ENCODE assay signal across 21 mouse cellular contexts in genomic region chr1:186341878-186342277, GRCm38 (mm10).
DNase-seq lines count a peak whose midpoint lies in the region; ATAC-seq and TF ChIP-seq lines count a peak whose summit lies in the region.
"Had no signal": no experiment of that assay in that cellular context is flagged by ENCODE, and none has a peak within 500 bp of the region (broad histone marks: within the 10 kb centered on the region; RNA-seq: fewer than 3 reads in every experiment).

No protein-coding gene starts in this region.

- no peaks in the 10 kb centered on the region for H3K4me1 ChIP-seq in forebrain, embryonic 14.5 days (ENCODE audit: control insufficient read depth, insufficient read depth, low read length)
- no peaks in the 10 kb centered on the region for H3K4me1 ChIP-seq in forebrain, embryonic 11.5 days (replicated peaks; ENCODE audit: control insufficient read depth, insufficient read depth, low read length)
- no peaks in the 10 kb centered on the region for H3K4me1 ChIP-seq in neural tube, embryonic 13.5 days (replicated peaks)
- no peaks in the 10 kb centered on the region for H3K4me1 ChIP-seq in neural tube, embryonic 15.5 days
- H3K4me1 ChIP-seq in liver, embryonic 11.5 days (replicated peaks; ENCODE audit: control insufficient read depth, insufficient read depth, low read length): no peaks in the 10 kb centered on the region
- H3K4me1 ChIP-seq: embryonic facial prominence, embryonic 12.5 days; hindbrain, embryonic 15.5 days; liver, embryonic 13.5 days had no signal

- H3K4me2 ChIP-seq in forebrain, embryonic 14.5 days (ENCODE audit: low read length): no peak overlapping the region
- no peak overlapping the region for H3K4me2 ChIP-seq in forebrain, embryonic 11.5 days (ENCODE audit: low read depth, low read length, severe bottlenecking)
- no peak overlapping the region for H3K4me2 ChIP-seq in neural tube, embryonic 13.5 days
- no peak overlapping the region for H3K4me2 ChIP-seq in neural tube, embryonic 15.5 days
- no peak overlapping the region for H3K4me2 ChIP-seq in liver, embryonic 11.5 days
- H3K4me2 ChIP-seq: embryonic facial prominence, embryonic 12.5 days; hindbrain, embryonic 15.5 days; liver, embryonic 13.5 days had no signal

- no peaks in the 10 kb centered on the region for H3K9me3 ChIP-seq in forebrain, embryonic 14.5 days (replicated peaks; ENCODE audit: control insufficient read depth, low read length)
- H3K9me3 ChIP-seq in forebrain, embryonic 11.5 days (ENCODE audit: control insufficient read depth, low read length): no peaks in the 10 kb centered on the region
- no peaks in the 10 kb centered on the region for H3K9me3 ChIP-seq in neural tube, embryonic 13.5 days
- no peaks in the 10 kb centered on the region for H3K9me3 ChIP-seq in neural tube, embryonic 15.5 days (replicated peaks)
- H3K9me3 ChIP-seq in liver, embryonic 11.5 days (ENCODE audit: control insufficient read depth, low read length): no peaks in the 10 kb centered on the region
- H3K9me3 ChIP-seq: embryonic facial prominence, embryonic 12.5 days; hindbrain, embryonic 15.5 days; liver, embryonic 13.5 days had no signal

- no peak overlapping the region for H3K27ac ChIP-seq in forebrain, embryonic 14.5 days (ENCODE audit: low read depth, low read length)
- H3K27ac ChIP-seq in forebrain, embryonic 11.5 days (ENCODE audit: low read depth, low read length): no peak overlapping the region
- peak overlapping the region; percentile 84 for H3K27ac ChIP-seq in layer of hippocampus, adult 2 months
- H3K27ac ChIP-seq in neural tube, embryonic 13.5 days (replicated peaks): no peak overlapping the region; the same call in 1 of the 2 replicates
- H3K27ac ChIP-seq in neural tube, embryonic 15.5 days (replicated peaks): no peak overlapping the region
- no peak overlapping the region for H3K27ac ChIP-seq in liver, embryonic 11.5 days (ENCODE audit: low read depth, low read length)
- H3K27ac ChIP-seq: embryonic facial prominence, embryonic 12.5 days; hindbrain, embryonic 15.5 days; liver, embryonic 13.5 days had no signal

- no peaks in the 10 kb centered on the region for H3K27me3 ChIP-seq in forebrain, embryonic 14.5 days (replicated peaks; ENCODE audit: control insufficient read depth, insufficient read depth, low read length)
- no peaks in the 10 kb centered on the region for H3K27me3 ChIP-seq in forebrain, embryonic 11.5 days (ENCODE audit: control insufficient read depth, insufficient read depth, low read length)
- no peaks in the 10 kb centered on the region for H3K27me3 ChIP-seq in neural tube, embryonic 13.5 days
- H3K27me3 ChIP-seq in neural tube, embryonic 15.5 days (replicated peaks): no peaks in the 10 kb centered on the region
- H3K27me3 ChIP-seq in liver, embryonic 11.5 days (replicated peaks; ENCODE audit: control insufficient read depth, insufficient read depth, low read length): no peaks in the 10 kb centered on the region
- H3K27me3 ChIP-seq: CH12.LX; embryonic facial prominence, embryonic 12.5 days; hindbrain, embryonic 15.5 days; liver, embryonic 13.5 days had no signal

- no peak for TF ChIP-seq CTCF in layer of hippocampus, adult 2 months (conservative IDR thresholded peaks at IDR 0.05)

- DNase-seq in forebrain, embryonic 14.5 days (ENCODE audit: low spot score): peak; percentile 49
- DNase-seq in forebrain, embryonic 11.5 days (ENCODE audit: low spot score): no peak
- no peak for DNase-seq in layer of hippocampus, adult 2 months (ENCODE audit: low spot score in 2 of 2)
- DNase-seq in layer of hippocampus, postnatal 10 days (ENCODE audit: low spot score in 2 of 2): no peak
- no peak for DNase-seq in spleen, adult 18-20 months
- DNase-seq in liver, embryonic 11.5 days (ENCODE audit: low spot score): no peak
- DNase-seq: adrenal gland, postnatal 14 days; cerebellum, adult 18-20 months; gastrocnemius, postnatal 25 days; kidney, postnatal 36 days; liver, embryonic 13.5 days; midbrain, embryonic 14.5 days; right cerebral cortex, postnatal 25 days; thymus, postnatal 4 days had no signal

- no peak overlapping the region for H3K4me3 ChIP-seq in forebrain, embryonic 14.5 days (ENCODE audit: low read depth, low read length)
- H3K4me3 ChIP-seq in forebrain, embryonic 11.5 days (ENCODE audit: low read depth, low read length): no peak overlapping the region
- no peak overlapping the region for H3K4me3 ChIP-seq in layer of hippocampus, adult 2 months
- no peak overlapping the region for H3K4me3 ChIP-seq in neural tube, embryonic 13.5 days
- H3K4me3 ChIP-seq in neural tube, embryonic 15.5 days (replicated peaks): no peak overlapping the region
- no peak overlapping the region for H3K4me3 ChIP-seq in liver, embryonic 11.5 days (ENCODE audit: low read depth, low read length)
- H3K4me3 ChIP-seq: embryonic facial prominence, embryonic 12.5 days; hindbrain, embryonic 15.5 days; liver, embryonic 13.5 days had no signal

- no peaks in the 10 kb centered on the region for H3K36me3 ChIP-seq in forebrain, embryonic 14.5 days (ENCODE audit: control insufficient read depth, insufficient read depth, low read length)
- H3K36me3 ChIP-seq in forebrain, embryonic 11.5 days (ENCODE audit: control insufficient read depth, insufficient read depth, low read length): no peaks in the 10 kb centered on the region
- H3K36me3 ChIP-seq in neural tube, embryonic 13.5 days: no peaks in the 10 kb centered on the region
- H3K36me3 ChIP-seq in neural tube, embryonic 15.5 days: no peaks in the 10 kb centered on the region
- H3K36me3 ChIP-seq in liver, embryonic 11.5 days (ENCODE audit: control insufficient read depth, insufficient read depth, low read length): no peaks in the 10 kb centered on the region
- H3K36me3 ChIP-seq: embryonic facial prominence, embryonic 12.5 days; hindbrain, embryonic 15.5 days; liver, embryonic 13.5 days had no signal

- H3K9ac ChIP-seq in forebrain, embryonic 14.5 days (ENCODE audit: low read length): no peak overlapping the region
- no peak overlapping the region for H3K9ac ChIP-seq in forebrain, embryonic 11.5 days (ENCODE audit: low read length)
- no peak overlapping the region for H3K9ac ChIP-seq in neural tube, embryonic 13.5 days
- H3K9ac ChIP-seq in neural tube, embryonic 15.5 days (replicated peaks): no peak overlapping the region
- no peak overlapping the region for H3K9ac ChIP-seq in liver, embryonic 11.5 days (ENCODE audit: low read depth, low read length)
- H3K9ac ChIP-seq: embryonic facial prominence, embryonic 12.5 days; hindbrain, embryonic 15.5 days; liver, embryonic 13.5 days had no signal

- WGBS in forebrain, embryonic 14.5 days: 26% methylated on average over 3 of the region's 3 CpGs
- WGBS in forebrain, embryonic 11.5 days: 84% methylated on average over 3 of the region's 3 CpGs
- WGBS in neural tube, embryonic 13.5 days: 53% methylated on average over 3 of the region's 3 CpGs
- WGBS in neural tube, embryonic 15.5 days: 50% methylated on average over 3 of the region's 3 CpGs
- 68% methylated on average over 3 of the region's 3 CpGs for WGBS in liver, embryonic 11.5 days

- ATAC-seq in forebrain, embryonic 14.5 days: no peak
- no peak for ATAC-seq in forebrain, embryonic 11.5 days (replicated peaks; ENCODE audit: low FRiP score)
- ATAC-seq in neural tube, embryonic 13.5 days (ENCODE audit: low read depth): peak; percentile 27; the same call in 1 of the 2 replicates
- no peak for ATAC-seq in neural tube, embryonic 15.5 days (ENCODE audit: low FRiP score)
- no peak for ATAC-seq in liver, embryonic 11.5 days (replicated peaks; ENCODE audit: low FRiP score)
- ATAC-seq: activated CD4-positive, CD25-positive, alpha-beta regulatory T cell, adult 4 months; intestine, postnatal 0 days had no signal
